Mouse (Mus musculus) lung, adult 2 months (tissue): Measurements from ENCODE around the gene Ppm1k.

Experiments
- CTCF ChIP-seq: fragments of 200-500 bp; IDR thresholded peaks from 2 replicates; pipeline ENCODE4 v1.5.1; 2011; ENCODE audit warnings: mild to moderate bottlenecking, low read length, control low read depth; ENCODE audit not compliant: insufficient read depth
- POLR2A ChIP-seq: fragments of 200-500 bp; IDR thresholded peaks from 2 replicates; pipeline ENCODE4 v1.6.1; 2011; ENCODE audit warnings: low read depth, mild to moderate bottlenecking, control low read depth, low read length, borderline replicate concordance; ENCODE audit errors: extremely low read depth

DNA sequence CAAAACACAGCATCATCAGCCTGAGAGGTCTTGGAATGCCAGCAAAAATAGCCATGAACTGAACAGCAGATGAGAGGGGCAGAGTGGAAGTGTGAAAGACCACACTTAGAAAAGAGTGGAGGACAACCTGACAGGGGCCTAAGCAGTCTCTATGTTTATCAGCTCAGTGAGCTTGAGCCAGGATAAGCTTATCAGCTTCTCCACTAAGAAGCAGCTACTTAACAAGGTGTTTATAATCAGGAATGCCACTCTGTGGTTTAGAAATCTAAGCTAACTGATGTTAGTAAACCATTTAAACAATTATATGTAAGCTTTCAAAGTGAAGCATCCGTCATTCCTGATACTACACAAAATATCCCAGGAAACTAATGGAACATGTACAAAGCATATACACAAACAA, 3.2 kb downstream of the Ppm1k start:
- no peak for TF ChIP-seq CTCF
- no peak for TF ChIP-seq POLR2A
